Mouse (Mus musculus) lung, embryonic 14.5 days (tissue): ENCODE data around the gene Mras. TPM values are rescaled to one million over a fixed set of nuclear protein-coding genes. Genes with fewer than 3 reads are reported as not detected.

ENCODE experiments used
- ATAC-seq: fragments of 200-750 bp; cut with Nextera tagmentation; 2 replicates; pipeline ENCODE4 v1.8.0; 2017; ENCODE audit warnings: mild to moderate bottlenecking, moderate TSS enrichment, moderate library complexity; ENCODE audit not compliant: insufficient read depth
- DNase-seq: peaks from one replicate; pipeline ENCODE4 v3.0.0-alpha.2; 2015
- H3K27ac ChIP-seq: fragments of 300-500 bp; sonication (generic); 2 replicates; pipeline ENCODE4 v1.5.1; 2014; ENCODE audit warnings: low read depth, mild to moderate bottlenecking, moderate library complexity
- H3K27me3 ChIP-seq: fragments of 300-500 bp; sonication (generic); 2 replicates; pipeline ENCODE4 v1.6.1; 2014; ENCODE audit warnings: low read length, control low read depth; ENCODE audit not compliant: insufficient read depth
- H3K36me3 ChIP-seq: fragments of 300-500 bp; sonication (generic); 2 replicates; pipeline ENCODE4 v1.6.1; 2014; ENCODE audit warnings: control low read depth; ENCODE audit not compliant: insufficient read depth
- H3K4me1 ChIP-seq: fragments of 300-500 bp; sonication (generic); 2 replicates; pipeline ENCODE4 v1.6.1; 2014; ENCODE audit warnings: antibody characterized with exemption, control low read depth; ENCODE audit not compliant: insufficient read depth
- H3K4me2 ChIP-seq: fragments of 300-500 bp; sonication (generic); 2 replicates; pipeline ENCODE4 v1.6.1; 2014; ENCODE audit warnings: mild to moderate bottlenecking
- H3K4me3 ChIP-seq: fragments of 300-500 bp; sonication (generic); 2 replicates; pipeline ENCODE4 v1.5.1; 2014; ENCODE audit warnings: low read depth, low read length
- H3K9ac ChIP-seq: fragments of 300-500 bp; sonication (generic); 2 replicates; pipeline ENCODE4 v1.6.1; 2014
- H3K9me3 ChIP-seq: fragments of 300-500 bp; sonication (generic); 2 replicates; pipeline ENCODE4 v1.6.1; 2016; ENCODE audit warnings: low read depth, low read length, control low read depth
- CTCF ChIP-seq: IDR thresholded peaks from 2 replicates; pipeline ENCODE4 v1.5.1; 2016; ENCODE audit warnings: antibody characterized with exemption, low read depth
- WGBS: fragments of 180-500 bp; shearing (Covaris S2); extraction: QIAGEN DNeasy Blood & Tissue Kit; methylation state at CpG from one replicate; pipeline ENCODE4 v1.1.7; 2014; 5-methylcytosine and 5-hydroxymethylcytosine counted together
- polyA plus RNA-seq: library from polyadenylated mRNA; unstranded; fragments of >200 nt; fragmentation: Nextera tagmentation; extraction: Ambion mirVana; gene quantifications from 2 replicates; pipeline ENCODE4 v1.2.1, GENCODE M21; 2014

Gene Mras
- 10.3 and 12.2 TPM in 2 replicates for polyA plus RNA-seq

DNA sequence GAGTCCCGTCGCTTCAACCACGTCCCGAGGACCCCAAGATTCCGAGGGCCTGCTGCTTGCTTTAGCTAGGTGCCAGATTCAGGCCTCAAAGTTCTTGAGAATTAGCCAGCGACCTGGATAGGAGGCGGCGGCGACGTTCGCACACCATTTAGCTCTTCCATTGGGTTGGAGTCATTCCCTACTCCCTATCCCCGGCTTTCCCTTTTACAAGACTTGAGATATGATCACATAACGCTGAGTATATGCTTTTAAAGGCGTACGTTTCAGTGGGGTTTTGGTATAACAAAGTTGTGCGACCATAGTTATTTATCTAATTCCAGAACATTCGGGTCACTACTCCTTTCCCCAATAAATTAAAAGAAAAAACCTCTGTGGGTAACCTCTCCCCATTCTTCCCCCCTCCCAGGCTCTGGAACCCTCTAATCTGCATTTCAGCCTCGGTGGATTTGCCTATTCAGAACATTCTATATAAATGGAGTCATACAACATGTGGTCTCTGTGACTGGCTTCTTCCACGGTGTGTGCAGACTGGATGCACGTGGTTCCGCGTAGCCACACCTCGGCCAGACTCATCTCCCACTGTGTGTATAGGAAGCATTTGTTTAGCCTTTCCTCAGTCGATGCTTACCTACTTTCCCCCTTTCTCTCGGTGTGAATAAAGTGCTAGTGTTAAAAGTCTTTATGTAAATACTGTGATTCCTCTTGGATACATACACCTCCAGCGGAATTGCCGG, at the start of gene Mras:
Gene Mras (minus strand): TSS at position 351 of the 734 bp plus-strand sequence.
- WGBS: 13% methylated on average over 27 of the region's 27 CpGs

DNA sequence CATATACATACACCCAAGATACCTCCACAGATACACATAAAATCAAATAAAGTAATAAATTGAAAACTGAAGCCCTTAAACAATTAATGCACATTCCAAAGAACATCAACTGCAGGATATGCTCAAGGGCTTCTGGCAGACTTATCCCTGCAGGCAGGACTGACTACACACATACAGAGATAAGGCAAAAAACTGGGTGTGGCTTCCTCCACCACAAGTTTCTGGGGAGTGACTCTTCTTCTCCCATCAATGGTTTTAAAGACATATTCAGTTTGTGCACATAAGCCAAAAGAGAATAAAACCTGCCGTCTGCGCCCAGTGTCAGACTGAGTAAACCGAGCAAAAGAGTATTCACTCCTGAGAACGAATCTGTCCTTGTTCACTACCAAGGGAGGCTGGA, 48.0 kb upstream of the Mras start:
- Histone ChIP-seq H3K4me2 (no peak overlapping the region), H3K9ac (no peak overlapping the region), H3K4me1 (no peaks in the 10 kb centered on the region), H3K9me3 (no peaks in the 10 kb centered on the region), H3K4me3 (no peak overlapping the region), H3K36me3 (peaks cover 40% of the 10 kb centered on the region), H3K27ac (no peak overlapping the region), H3K27me3 (no peaks in the 10 kb centered on the region)
- ATAC-seq (no peak), DNase-seq (no peak)
- WGBS: 93% methylated on average over 4 of the region's 4 CpGs
- TF ChIP-seq CTCF: no peak

More for the DNA sequence above, at the start of gene Mras:
- TF ChIP-seq CTCF: no peak
- Histone ChIP-seq H3K4me3 (peak within 1 kb of the TSS; percentile 70), H3K27me3 (peaks cover 18% of the 10 kb centered on the region; the same call in 1 of the 2 replicates), H3K36me3 (no peaks in the 10 kb centered on the region), H3K9ac (peak within 1 kb of the TSS; percentile 70), H3K9me3 (no peaks in the 10 kb centered on the region), H3K4me2 (peak within 1 kb of the TSS; percentile 91), H3K27ac (peak within 1 kb of the TSS; percentile 30; the same call in 1 of the 2 replicates), H3K4me1 (0 out of 2 replicates have a peak, but pooled peaks cover 3% of the 10 kb centered on the region)
- ATAC-seq: peak; percentile 1; the same call in 1 of the 2 replicates
- DNase-seq: no peak

DNA sequence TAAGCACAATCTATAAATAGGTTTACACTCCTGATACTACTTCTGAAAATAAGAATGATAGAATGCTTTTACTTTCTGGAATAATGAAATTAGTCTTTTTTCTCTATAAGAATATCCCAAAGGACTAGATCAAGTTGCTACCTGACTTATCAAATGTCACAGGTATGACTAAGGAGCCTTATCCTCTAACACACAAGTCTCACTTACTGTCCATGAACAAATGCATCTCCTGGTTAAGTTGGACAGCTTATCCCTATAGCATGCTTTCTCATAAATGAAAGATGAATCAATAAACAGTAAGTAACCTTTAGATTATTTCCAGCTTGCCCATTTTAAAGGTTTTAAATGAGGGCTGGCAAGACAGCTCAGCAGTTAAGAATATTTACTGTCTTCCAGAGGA, 47.5 kb upstream of the Mras start:
- no peak overlapping the region for H3K9ac ChIP-seq
- no peaks in the 10 kb centered on the region for H3K4me1 ChIP-seq
- no peaks in the 10 kb centered on the region for H3K9me3 ChIP-seq
- no peaks in the 10 kb centered on the region for H3K27me3 ChIP-seq
- H3K36me3 ChIP-seq: peaks cover 36% of the 10 kb centered on the region
- DNase-seq: no peak
- ATAC-seq: no peak
- H3K4me2 ChIP-seq: no peak overlapping the region
- TF ChIP-seq CTCF: no peak
- H3K27ac ChIP-seq: no peak overlapping the region
- H3K4me3 ChIP-seq: no peak overlapping the region

DNA sequence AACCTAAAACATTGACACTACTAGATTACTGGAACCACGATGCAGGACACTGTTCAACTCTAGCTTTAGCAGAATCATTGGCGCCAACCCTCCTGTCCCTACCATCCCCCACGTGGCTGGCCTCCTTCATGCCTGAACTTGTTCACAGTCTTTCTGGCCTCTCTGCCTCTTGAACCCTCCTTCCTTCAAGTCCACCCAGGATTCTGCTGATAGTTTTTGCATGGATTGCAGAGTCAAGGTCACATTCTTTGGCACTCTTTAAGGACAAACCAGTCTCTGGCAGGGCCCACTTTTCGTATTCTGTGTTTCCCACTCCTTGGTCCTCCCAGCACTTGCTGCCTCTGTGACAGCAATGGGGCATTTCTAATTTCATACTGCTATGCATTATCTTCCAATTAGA, 46.0 kb upstream of the Mras start:
- Histone ChIP-seq H3K27me3 (no peaks in the 10 kb centered on the region), H3K9ac (no peak overlapping the region), H3K9me3 (no peaks in the 10 kb centered on the region), H3K27ac (no peak overlapping the region), H3K4me1 (no peaks in the 10 kb centered on the region), H3K36me3 (peaks cover 37% of the 10 kb centered on the region), H3K4me3 (no peak overlapping the region), H3K4me2 (no peak overlapping the region)
- DNase-seq: no peak
- TF ChIP-seq CTCF: no peak
- no peak for ATAC-seq
- 83% methylated on average over 4 of the region's 4 CpGs for WGBS

DNA sequence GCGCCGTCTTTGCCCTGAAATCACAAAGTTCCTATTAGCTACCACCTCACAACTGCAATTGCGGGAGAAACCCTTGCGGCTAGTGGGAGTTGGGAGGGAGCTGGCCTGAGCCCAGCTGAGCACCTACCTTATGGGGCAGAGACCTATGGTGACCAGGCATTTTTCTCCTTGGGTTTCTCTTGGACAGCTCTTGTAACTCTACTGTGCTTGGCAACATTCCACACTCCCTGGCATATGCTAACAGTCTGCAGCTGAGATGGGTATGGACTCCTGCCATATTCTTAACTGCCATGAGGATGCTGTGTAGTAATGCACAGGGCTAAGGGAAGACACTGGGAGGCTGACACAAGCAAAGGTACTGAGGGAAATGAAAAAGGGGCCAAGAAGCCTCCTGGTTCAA, 43.6 kb upstream of the Mras start:
- Histone ChIP-seq H3K4me1 (no peaks in the 10 kb centered on the region), H3K36me3 (peaks cover 38% of the 10 kb centered on the region)
- no peak for DNase-seq

DNA sequence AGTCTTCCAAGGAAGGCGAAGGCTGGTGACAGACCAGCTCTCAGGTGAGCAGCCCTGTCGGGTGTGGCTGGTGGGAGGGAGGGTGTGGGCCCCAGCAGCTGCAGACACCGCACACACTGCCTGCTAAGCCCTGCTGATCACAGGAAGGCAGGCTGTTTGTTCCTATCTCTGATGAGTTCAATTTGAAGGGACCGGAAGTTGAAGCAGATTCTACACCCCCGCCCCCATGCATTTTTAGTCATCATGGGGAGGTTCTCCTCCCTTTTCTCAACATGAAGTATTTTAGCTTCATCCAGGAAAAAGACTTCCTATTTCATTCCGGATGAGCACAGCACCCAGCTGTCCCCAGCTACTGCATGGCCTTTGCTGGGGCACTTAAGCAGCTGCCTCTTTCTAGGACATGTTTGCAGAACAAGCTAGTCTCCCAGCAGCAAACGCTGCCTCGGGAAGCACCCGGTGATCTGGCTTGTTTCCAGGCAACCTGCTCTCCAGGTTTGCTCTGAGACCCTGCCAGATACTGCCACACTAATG, 42.1 kb upstream of the Mras start:
- Histone ChIP-seq H3K9me3 (no peaks in the 10 kb centered on the region), H3K27ac (no peak overlapping the region), H3K36me3 (peaks cover 39% of the 10 kb centered on the region), H3K27me3 (no peaks in the 10 kb centered on the region), H3K9ac (no peak overlapping the region), H3K4me3 (no peak overlapping the region), H3K4me1 (no peaks in the 10 kb centered on the region), H3K4me2 (no peak overlapping the region)
- DNase-seq (peak; percentile 60), ATAC-seq (peak; percentile 49; the same call in 1 of the 2 replicates)
- TF ChIP-seq CTCF: no peak
- 48% methylated on average over 9 of the region's 9 CpGs for WGBS

More for the DNA sequence above, 43.6 kb upstream of the Mras start:
- H3K27ac ChIP-seq: no peak overlapping the region
- WGBS: 86% methylated on average over 4 of the region's 4 CpGs
- H3K27me3 ChIP-seq: no peaks in the 10 kb centered on the region
- no peak overlapping the region for H3K4me3 ChIP-seq
- no peak for TF ChIP-seq CTCF
- H3K9ac ChIP-seq: no peak overlapping the region
- H3K4me2 ChIP-seq: no peak overlapping the region
- no peak for ATAC-seq
- no peaks in the 10 kb centered on the region for H3K9me3 ChIP-seq

DNA sequence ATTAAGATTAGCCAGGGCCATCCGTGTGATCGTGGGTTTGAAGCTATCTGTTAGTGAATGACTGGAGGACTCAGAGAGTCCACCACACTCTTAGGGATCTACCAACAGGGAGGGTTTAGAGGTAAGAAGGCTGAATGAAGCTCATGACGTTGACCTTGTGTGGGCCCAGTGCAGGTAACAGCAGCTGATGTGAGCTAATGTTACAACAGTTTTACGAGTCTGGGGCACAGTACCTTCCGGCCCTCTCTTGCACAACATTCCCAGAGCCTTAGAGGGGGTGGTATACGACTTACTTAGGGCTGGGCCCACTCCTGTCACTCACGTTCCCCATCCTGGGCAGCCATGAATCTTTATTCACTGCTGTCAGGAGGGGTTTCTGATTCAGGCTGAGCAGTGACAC, 34.2 kb upstream of the Mras start:
- ATAC-seq: no peak
- H3K4me2 ChIP-seq: no peak overlapping the region
- H3K36me3 ChIP-seq: peaks cover 14% of the 10 kb centered on the region; the same call in 1 of the 2 replicates
- DNase-seq: no peak
- no peak for TF ChIP-seq CTCF
- H3K4me1 ChIP-seq: no peaks in the 10 kb centered on the region
- H3K27ac ChIP-seq: no peak overlapping the region
- no peak overlapping the region for H3K9ac ChIP-seq
- H3K9me3 ChIP-seq: no peaks in the 10 kb centered on the region
- H3K4me3 ChIP-seq: no peak overlapping the region
- no peaks in the 10 kb centered on the region for H3K27me3 ChIP-seq
- 70% methylated on average over 7 of the region's 7 CpGs for WGBS
